Mouse (Mus musculus) heart, embryonic 12.5 days (tissue): ENCODE results near the gene Methig1. TPM values are rescaled to one million over a fixed set of nuclear protein-coding genes. Genes with fewer than 3 reads are reported as not detected.
"Not testable (repeated sequence)": the region's sequence is repeated elsewhere in the genome, so short reads cannot be mapped to it uniquely, and the experiment has no call there.

Experiments
- ATAC-seq: fragments of 200-750 bp; cut with Nextera tagmentation; 2 replicates; pipeline ENCODE4 v1.8.0; 2017; ENCODE audit warnings: moderate TSS enrichment, moderate library complexity; ENCODE audit not compliant: insufficient number of reproducible peaks, low FRiP score
- H3K27ac ChIP-seq: fragments of 300-500 bp; sonication (generic); 2 replicates; pipeline ENCODE4 v1.5.1; 2016; ENCODE audit warnings: mild to moderate bottlenecking, moderate library complexity; ENCODE audit not compliant: poor library complexity, severe bottlenecking
- H3K27me3 ChIP-seq: fragments of 300-500 bp; sonication (generic); replicated peaks from 2 replicates; pipeline ENCODE4 v1.6.1; 2016; ENCODE audit warnings: mild to moderate bottlenecking, moderate library complexity
- H3K36me3 ChIP-seq: fragments of 300-500 bp; sonication (generic); 2 replicates; pipeline ENCODE4 v1.6.1; 2016; ENCODE audit warnings: mild to moderate bottlenecking, moderate library complexity
- H3K4me1 ChIP-seq: fragments of 300-500 bp; sonication (generic); replicated peaks from 2 replicates; pipeline ENCODE4 v1.6.1; 2016; ENCODE audit warnings: mild to moderate bottlenecking
- H3K4me2 ChIP-seq: fragments of 300-500 bp; sonication (generic); 2 replicates; pipeline ENCODE4 v1.6.1; 2016; ENCODE audit warnings: mild to moderate bottlenecking, moderate library complexity
- H3K4me3 ChIP-seq: fragments of 300-500 bp; sonication (generic); 2 replicates; pipeline ENCODE4 v1.5.1; 2016; ENCODE audit warnings: mild to moderate bottlenecking
- H3K9ac ChIP-seq: fragments of 300-500 bp; sonication (generic); 2 replicates; pipeline ENCODE4 v1.6.1; 2016; ENCODE audit warnings: mild to moderate bottlenecking, moderate library complexity
- H3K9me3 ChIP-seq: fragments of 300-500 bp; sonication (generic); replicated peaks from 2 replicates; pipeline ENCODE4 v1.6.1; 2016; ENCODE audit warnings: mild to moderate bottlenecking, moderate library complexity
- WGBS: fragments of 180-500 bp; shearing (Covaris S2); methylation state at CpG from one replicate; pipeline ENCODE4 v1.1.7; 2016; 5-methylcytosine and 5-hydroxymethylcytosine counted together
- polyA plus RNA-seq: library from polyadenylated mRNA; unstranded; fragments of >200 nt; fragmentation: Nextera tagmentation; extraction: Ambion mirVana; gene quantifications from 2 replicates; pipeline ENCODE4 v1.2.1, GENCODE M21; 2016

Gene Methig1
- polyA plus RNA-seq, 1 experiment from 2014 or later = not detected

DNA sequence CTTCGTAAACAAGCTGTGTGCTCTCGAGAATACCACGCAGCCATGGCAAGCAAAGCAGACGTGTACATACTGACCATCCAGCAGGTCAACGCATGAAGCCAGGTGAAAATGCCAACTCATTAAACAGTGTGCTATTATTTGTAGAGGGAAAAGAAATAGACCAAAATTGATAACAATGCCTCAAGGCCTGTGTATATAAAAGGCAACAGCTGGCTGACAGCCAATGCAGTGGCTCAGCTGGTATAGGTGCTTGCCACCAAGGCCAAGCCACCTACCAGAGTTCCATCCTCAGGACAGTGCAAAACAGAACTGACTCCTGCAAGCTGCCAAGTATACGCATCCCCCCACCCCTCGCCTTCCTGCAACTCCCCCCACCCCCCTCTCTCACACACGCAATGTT, 62.7 kb downstream of the Methig1 start:
- H3K36me3 ChIP-seq = no peaks in the 10 kb centered on the region
- peaks cover 50% of the 10 kb centered on the region for H3K4me1 ChIP-seq
- H3K4me2 ChIP-seq = no peak overlapping the region
- H3K9ac ChIP-seq = no peak overlapping the region
- H3K4me3 ChIP-seq = no peak overlapping the region
- no peaks in the 10 kb centered on the region for H3K9me3 ChIP-seq
- no peaks in the 10 kb centered on the region for H3K27me3 ChIP-seq
- no peak overlapping the region for H3K27ac ChIP-seq
- ATAC-seq = no peak
- 92% methylated on average over 8 of the region's 8 CpGs for WGBS

DNA sequence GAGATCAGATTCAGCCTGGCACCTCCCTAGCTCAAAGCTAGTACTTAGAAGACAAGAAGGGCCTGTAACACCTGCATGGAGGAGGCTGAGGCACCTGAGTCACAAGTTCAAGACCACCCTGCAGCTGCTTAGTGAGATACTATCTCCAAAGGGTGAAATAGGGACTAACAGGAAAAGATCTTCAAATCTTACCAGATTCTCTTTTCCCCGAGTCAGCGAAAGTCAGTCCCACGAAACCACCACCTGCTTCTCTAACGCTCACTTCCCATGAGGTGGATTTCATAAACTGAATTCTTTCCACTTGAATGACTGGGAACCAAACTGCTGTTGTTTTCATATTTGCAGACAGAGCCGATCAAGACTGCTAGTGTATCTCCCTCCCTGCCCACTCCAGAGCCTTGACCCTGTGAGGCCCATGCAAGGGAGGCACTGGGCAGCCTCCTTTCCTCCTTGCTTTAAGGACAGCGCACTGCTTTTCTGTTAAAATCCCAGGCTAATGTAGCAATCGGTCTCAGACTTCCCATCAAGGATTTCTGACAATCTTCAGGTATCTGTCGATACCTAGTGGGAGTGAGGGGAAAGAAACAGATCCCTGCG, 65.0 kb downstream of the Methig1 start:
- 77% methylated on average over 9 of the region's 9 CpGs for WGBS
- Histone ChIP-seq H3K9me3 (no peaks in the 10 kb centered on the region), H3K27me3 (no peaks in the 10 kb centered on the region), H3K36me3 (no peaks in the 10 kb centered on the region), H3K4me1 (peaks cover 63% of the 10 kb centered on the region), H3K27ac (no peak overlapping the region), H3K9ac (no peak overlapping the region), H3K4me3 (no peak overlapping the region), H3K4me2 (peak overlapping the region; percentile 6; the same call in 1 of the 2 replicates)
- no peak for ATAC-seq

DNA sequence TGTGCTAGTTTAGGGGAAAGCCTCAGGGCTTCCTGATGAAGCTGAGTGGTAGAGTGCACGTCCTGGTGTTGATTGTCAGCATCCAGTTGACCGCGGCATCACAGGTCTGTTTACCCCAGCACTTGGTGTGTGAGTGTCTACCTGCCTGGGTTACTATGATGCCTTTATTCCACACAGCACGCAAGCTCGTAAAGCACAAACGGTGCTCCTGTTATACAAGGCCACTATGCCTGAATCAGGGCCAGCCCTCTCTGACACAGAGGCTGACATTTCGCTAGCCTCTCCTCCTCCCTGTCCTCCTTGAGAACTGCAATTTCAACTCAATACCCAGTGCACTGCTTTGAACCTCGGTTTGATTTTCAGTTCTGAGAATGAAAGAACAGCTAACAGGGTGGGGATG, 66.4 kb downstream of the Methig1 start:
- Histone ChIP-seq H3K4me2 (peak overlapping the region; percentile 44), H3K4me3 (no peak overlapping the region), H3K36me3 (no peaks in the 10 kb centered on the region), H3K9me3 (no peaks in the 10 kb centered on the region), H3K27ac (peak overlapping the region; percentile 66), H3K9ac (peak overlapping the region; percentile 52; the same call in 1 of the 2 replicates), H3K4me1 (peaks cover 60% of the 10 kb centered on the region), H3K27me3 (peaks cover 1% of the 10 kb centered on the region; the same call in 1 of the 2 replicates)
- WGBS = 68% methylated on average over 8 of the region's 8 CpGs
- ATAC-seq = no peak

DNA sequence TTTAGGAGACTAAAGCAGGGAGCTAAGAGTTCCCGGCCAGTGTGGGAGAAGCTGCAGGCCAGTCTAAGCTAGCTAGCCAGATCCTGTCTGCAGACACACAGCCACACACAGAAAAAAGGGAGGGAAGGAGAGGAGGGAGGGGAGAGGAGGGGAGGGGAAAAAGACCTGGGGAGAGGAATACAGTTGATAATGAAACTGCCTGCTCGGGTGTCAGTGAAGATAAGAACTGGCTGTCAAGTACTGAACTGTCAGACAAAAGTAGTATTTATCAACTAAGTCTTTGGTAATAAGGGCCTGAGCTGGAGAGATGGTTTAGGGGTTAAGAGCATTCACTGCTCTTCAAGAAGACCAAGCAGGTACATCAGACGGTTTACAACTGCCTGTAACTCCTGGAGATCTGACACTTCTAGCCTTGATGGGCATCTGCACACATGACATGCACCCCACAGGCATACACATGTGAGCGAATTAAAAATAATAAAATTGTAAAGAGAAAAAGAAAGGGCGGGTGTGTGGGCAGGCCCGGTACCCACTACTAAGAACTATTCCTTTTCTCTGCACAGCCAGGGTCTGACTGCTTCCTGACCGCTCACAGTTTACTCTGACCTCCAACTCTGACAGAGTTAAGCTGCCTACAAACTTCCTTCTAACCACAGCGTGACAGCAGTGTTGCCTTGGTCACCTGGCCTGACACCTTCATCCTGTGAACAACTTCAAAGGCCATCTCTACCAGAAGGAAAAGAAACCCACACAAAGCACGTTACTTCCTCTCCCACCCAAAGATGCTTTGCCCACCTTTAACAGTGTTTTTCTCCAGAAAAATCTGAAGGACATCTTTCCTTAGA, 67.2 kb downstream of the Methig1 start:
- Histone ChIP-seq H3K4me2 (peak overlapping the region; percentile 44), H3K4me1 (peaks cover 59% of the 10 kb centered on the region), H3K27ac (peak overlapping the region; percentile 66), H3K9ac (peak overlapping the region; percentile 52; the same call in 1 of the 2 replicates), H3K36me3 (no peaks in the 10 kb centered on the region), H3K27me3 (peaks cover 8% of the 10 kb centered on the region), H3K9me3 (no peaks in the 10 kb centered on the region), H3K4me3 (no peak overlapping the region)
- WGBS = 39% methylated on average over 9 of the region's 9 CpGs
- peak; percentile 44 for ATAC-seq

DNA sequence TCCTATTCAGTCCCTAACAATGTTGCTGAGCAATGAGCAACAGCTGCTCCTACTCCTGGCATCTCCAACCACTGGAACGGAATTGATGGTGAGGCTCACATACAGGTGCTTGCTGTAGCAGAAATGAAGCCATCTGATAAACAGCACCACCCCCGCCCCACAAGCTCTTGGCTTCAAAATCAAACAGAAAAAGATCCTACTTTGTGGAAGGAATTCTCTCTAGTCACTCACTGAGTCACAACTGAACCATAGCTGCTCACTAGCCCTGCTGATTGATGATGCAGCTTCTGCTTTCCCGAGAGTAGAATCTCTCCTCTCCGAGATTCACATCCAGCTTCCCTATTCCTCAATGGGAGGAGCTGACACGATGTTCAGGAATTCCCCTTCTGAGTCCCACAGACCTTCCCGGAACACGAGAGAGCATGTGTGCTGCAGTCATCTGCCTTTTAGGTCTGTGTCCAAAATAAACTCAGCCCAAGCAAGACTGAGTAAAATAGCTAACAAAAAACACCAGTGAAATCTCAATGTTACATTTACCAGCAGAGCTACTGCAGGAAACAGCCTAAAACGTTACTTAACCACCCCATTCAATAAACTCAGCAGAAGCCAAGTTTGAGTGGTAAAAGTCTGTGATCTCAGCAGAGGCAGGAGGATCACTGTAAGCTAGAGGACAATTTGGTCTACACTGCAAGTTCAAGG, 68.3 kb downstream of the Methig1 start:
- H3K4me3 ChIP-seq = peak overlapping the region; percentile 86
- peaks cover 19% of the 10 kb centered on the region for H3K27me3 ChIP-seq
- ATAC-seq = no peak
- no peak overlapping the region for H3K27ac ChIP-seq
- peaks cover 51% of the 10 kb centered on the region for H3K4me1 ChIP-seq
- H3K9ac ChIP-seq = no peak overlapping the region
- 31% methylated on average over 8 of the region's 8 CpGs for WGBS
- no peaks in the 10 kb centered on the region for H3K36me3 ChIP-seq
- no peaks in the 10 kb centered on the region for H3K9me3 ChIP-seq
- peak overlapping the region; percentile 78 for H3K4me2 ChIP-seq

DNA sequence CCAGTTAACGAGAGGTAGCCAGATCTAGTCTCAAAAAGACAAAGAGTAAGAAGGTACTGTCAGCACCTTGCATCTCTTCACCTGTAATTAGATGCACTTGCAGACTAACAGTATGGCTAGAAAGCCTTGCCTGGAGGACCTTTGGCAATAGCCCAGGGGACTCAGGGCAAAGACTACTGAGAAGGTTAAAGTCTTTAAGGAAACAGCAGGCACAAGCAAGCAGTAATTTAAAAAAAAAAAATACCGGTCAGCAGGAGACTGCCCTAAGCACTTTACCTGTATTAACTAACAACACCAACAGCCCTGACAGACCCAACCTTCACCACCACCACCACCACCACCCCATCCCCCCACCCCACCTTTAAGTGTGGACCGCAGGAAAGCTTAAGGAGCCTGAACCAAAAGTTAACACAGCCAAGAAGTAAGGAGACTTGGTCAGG, 68.8 kb downstream of the Methig1 start, which contains the start of gene Gm5475:
Gene Gm5475 (plus strand): TSS at position 390 of the 440 bp plus-strand sequence.
- H3K9ac ChIP-seq = peak within 1 kb of the TSS; percentile 88
- not testable (repeated sequence) for ATAC-seq, H3K9me3 ChIP-seq, H3K36me3 ChIP-seq
- H3K4me2 ChIP-seq = peak within 1 kb of the TSS; percentile 98
- H3K4me3 ChIP-seq = peak within 1 kb of the TSS; percentile 86
- peak within 1 kb of the TSS; percentile 5; the same call in 1 of the 2 replicates for H3K27ac ChIP-seq
- peaks cover 51% of the 10 kb centered on the region for H3K4me1 ChIP-seq
- peaks cover 21% of the 10 kb centered on the region for H3K27me3 ChIP-seq
- WGBS = 23% methylated on average over 3 of the region's 3 CpGs

DNA sequence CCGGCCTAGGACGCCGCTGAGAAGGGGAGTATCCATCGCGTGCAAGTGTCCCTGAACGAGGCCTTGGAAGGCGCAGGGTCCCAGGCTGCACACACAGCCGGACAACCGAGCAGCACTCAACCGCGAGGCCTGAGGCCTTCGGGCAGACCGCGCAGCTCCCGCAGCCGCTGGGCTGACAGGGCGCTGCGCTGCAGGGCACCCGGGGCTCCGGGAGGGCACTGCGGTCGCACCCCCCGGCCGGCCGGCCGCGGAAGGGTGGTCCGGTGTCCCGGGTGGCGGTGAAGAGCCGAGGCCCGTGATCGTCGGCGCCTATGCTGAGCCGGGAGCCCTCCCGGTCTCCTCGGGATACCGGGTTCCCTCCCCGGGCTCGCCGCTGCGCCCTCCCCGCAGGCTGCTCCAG, 69.5 kb downstream of the Methig1 start:
- Histone ChIP-seq H3K4me2 (peak overlapping the region; percentile 78), H3K27me3 (peaks cover 21% of the 10 kb centered on the region), H3K9ac (peak overlapping the region; percentile 88), H3K27ac (peak overlapping the region; percentile 5; the same call in 1 of the 2 replicates), H3K4me1 (peaks cover 51% of the 10 kb centered on the region), H3K9me3 (no peaks in the 10 kb centered on the region), H3K4me3 (peak overlapping the region; percentile 86), H3K36me3 (no peaks in the 10 kb centered on the region)
- ATAC-seq = peak; percentile 70
- WGBS = under 1% methylated on average over 31 of the region's 44 CpGs

DNA sequence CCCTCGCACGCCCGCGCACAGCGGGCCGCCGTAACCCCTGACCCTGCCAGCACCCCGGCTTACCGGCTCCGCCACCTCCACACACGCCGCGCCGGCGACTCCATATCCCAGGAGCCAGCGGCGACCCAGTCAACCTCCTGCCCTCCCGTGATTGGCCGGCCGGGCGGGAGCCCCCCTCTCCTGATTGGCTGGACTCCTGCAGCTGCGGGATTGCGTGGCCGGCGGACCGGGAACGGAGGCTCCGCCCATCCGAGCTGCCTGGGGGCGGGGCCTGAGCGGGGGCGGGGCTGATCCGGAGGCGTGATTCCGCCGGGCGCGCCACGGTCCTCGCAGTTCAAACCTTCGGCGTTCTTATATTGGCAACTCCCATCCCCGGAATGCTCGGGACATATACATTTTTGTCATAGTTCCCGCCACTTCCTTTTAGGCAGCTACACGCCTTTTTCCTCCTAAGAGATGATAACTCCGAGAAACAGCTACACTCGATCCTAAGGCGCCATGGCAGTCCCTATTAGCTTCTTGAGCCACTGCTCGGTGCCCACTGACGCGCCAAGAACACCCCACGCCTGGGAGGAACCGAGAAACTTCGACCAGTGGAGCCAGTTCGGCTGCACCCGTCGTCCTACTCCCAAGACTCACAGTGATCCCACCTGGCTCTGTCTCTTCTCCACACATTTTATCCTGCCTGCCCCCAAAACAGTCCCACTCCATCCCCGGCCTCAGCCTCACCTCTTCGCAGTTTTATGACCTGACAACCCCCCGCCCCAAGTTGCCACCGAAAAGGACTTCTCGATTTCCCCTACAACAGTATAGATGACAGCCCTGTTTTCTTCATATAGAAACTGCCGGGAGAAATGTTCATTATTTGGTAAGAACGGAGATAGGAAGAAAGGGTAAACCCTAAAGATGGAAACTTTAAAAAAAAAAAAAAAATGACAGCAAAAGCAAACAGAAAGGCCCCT, 70.2 kb downstream of the Methig1 start:
- Histone ChIP-seq H3K4me3 (peak overlapping the region; percentile 86), H3K27ac (peak overlapping the region; percentile 5; the same call in 1 of the 2 replicates), H3K4me2 (peak overlapping the region; percentile 98), H3K9me3 (no peaks in the 10 kb centered on the region), H3K9ac (peak overlapping the region; percentile 88), H3K27me3 (peaks cover 21% of the 10 kb centered on the region), H3K4me1 (peaks cover 45% of the 10 kb centered on the region), H3K36me3 (no peaks in the 10 kb centered on the region)
- peak; percentile 97 for ATAC-seq
- under 1% methylated on average over 65 of the region's 65 CpGs for WGBS

DNA sequence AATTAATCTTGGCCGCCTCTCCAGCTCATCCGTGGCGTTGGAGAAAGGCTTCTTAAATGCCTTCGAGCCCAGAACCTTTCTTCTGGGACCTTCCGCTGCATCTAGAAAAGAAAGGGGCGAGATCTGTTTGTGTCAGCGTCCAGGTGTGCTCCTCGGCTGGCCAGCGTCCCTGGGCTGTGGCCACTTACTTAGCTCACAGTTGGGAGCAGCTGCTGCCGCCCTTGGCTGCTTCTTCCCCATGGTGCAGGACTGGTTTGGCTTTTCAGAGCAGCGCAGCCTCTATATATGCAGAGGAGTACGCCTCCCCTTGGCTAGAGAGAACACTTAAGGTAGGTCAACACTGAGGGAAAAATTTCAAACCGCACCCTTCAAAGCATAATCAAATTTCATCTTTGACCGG, 71.0 kb downstream of the Methig1 start:
- peak overlapping the region; percentile 98 for H3K4me2 ChIP-seq
- WGBS = 5% methylated on average over 14 of the region's 14 CpGs
- H3K4me1 ChIP-seq = peaks cover 43% of the 10 kb centered on the region
- H3K27ac ChIP-seq = no peak overlapping the region
- H3K9ac ChIP-seq = peak overlapping the region; percentile 70
- no peaks in the 10 kb centered on the region for H3K36me3 ChIP-seq
- ATAC-seq = no peak
- peaks cover 21% of the 10 kb centered on the region for H3K27me3 ChIP-seq
- H3K9me3 ChIP-seq = no peaks in the 10 kb centered on the region
- peak overlapping the region; percentile 86 for H3K4me3 ChIP-seq
